ENCODE assay signal across 13 mouse cellular contexts in genomic region chr9:121797722-121798121, GRCm38 (mm10). TPM values are rescaled to one million over a fixed set of nuclear protein-coding genes. Genes with fewer than 3 reads are reported as not detected.
DNase-seq lines count a peak whose midpoint lies in the region; ATAC-seq lines count a peak whose summit lies in the region.
"Had no signal": no experiment of that assay in that cellular context is flagged by ENCODE, and none has a peak within 500 bp of the region (broad histone marks: within the 10 kb centered on the region; RNA-seq: fewer than 3 reads in every experiment).

No protein-coding gene starts in this region.

- H3K9me3 ChIP-seq in embryonic facial prominence, embryonic 15.5 days (replicated peaks), result no peaks in the 10 kb centered on the region
- H3K9me3 ChIP-seq: G1E; heart, embryonic 10.5 days; liver, embryonic 13.5 days had no signal

- whole genome bisulfite sequencing in embryonic facial prominence, embryonic 15.5 days, result 12% methylated on average over 12 of the region's 12 CpGs

- DNase-seq in WW6 (ENCODE audit: low read depth, low spot score), result peak; percentile 20
- DNase-seq in kidney, postnatal 14 days, result peak; percentile 55
- DNase-seq in lung, postnatal 10 days, result peak; percentile 57
- DNase-seq in adrenal gland, adult 18-20 months (ENCODE audit: low spot score in 2 of 2), result no peak
- DNase-seq in frontal cortex, postnatal 14 days (ENCODE audit: low spot score in 2 of 2), result no peak
- no peak for DNase-seq in cerebellum, adult 8-10 months
- DNase-seq: adrenal gland, postnatal 25 days; liver, embryonic 13.5 days had no signal

- no peaks in the 10 kb centered on the region for H3K36me3 ChIP-seq in embryonic facial prominence, embryonic 15.5 days
- H3K36me3 ChIP-seq: G1E; heart, embryonic 10.5 days; liver, embryonic 13.5 days had no signal

- no peak overlapping the region for H3K9ac ChIP-seq in embryonic facial prominence, embryonic 15.5 days
- H3K9ac ChIP-seq: liver, embryonic 13.5 days had no signal

- 0 out of 2 replicates have a peak, but pooled peaks have one; percentile 13 for ATAC-seq in embryonic facial prominence, embryonic 15.5 days (ENCODE audit: insufficient number of reproducible peaks, low FRiP score, low TSS enrichment, low read depth)
- ATAC-seq: forebrain, embryonic 16.5 days had no signal

- no peaks in the 10 kb centered on the region for H3K27me3 ChIP-seq in embryonic facial prominence, embryonic 15.5 days

- peaks cover 12% of the 10 kb centered on the region; the same call in 1 of the 2 replicates for H3K4me1 ChIP-seq in embryonic facial prominence, embryonic 15.5 days

- no peak overlapping the region for H3K27ac ChIP-seq in embryonic facial prominence, embryonic 15.5 days (replicated peaks)
- H3K27ac ChIP-seq: heart, embryonic 10.5 days; liver, embryonic 13.5 days had no signal

- H3K4me2 ChIP-seq in embryonic facial prominence, embryonic 15.5 days (replicated peaks), result 0 out of 2 replicates have a peak overlapping the region, but pooled peaks have one; percentile 22
- H3K4me2 ChIP-seq: liver, embryonic 13.5 days had no signal

- H3K4me3 ChIP-seq in embryonic facial prominence, embryonic 15.5 days (replicated peaks), result no peak overlapping the region
- H3K4me3 ChIP-seq: heart, embryonic 10.5 days; liver, embryonic 13.5 days; myocyte had no signal

RNA-seq across cellular contexts. Expression of gene Hhatl, which starts 5.4 kb away (rescaled TPM):
- 1.2 and 2.5 TPM in 2 replicates for polyA plus RNA-seq in embryonic facial prominence, embryonic 15.5 days (2015; fragmentation: Nextera tagmentation; extraction: Ambion mirVana)
- not detected for total RNA-seq in adrenal gland, adult 18-20 months (2021)
- total RNA-seq: adrenal gland, postnatal 25 days; G1E had no signal
- polyA plus RNA-seq: forebrain, embryonic 16.5 days; G1E had no signal

RNA-seq across cellular contexts. Expression of gene Klhl40, which starts 20.3 kb away (rescaled TPM):
- polyA plus RNA-seq in embryonic facial prominence, embryonic 15.5 days (2015; fragmentation: Nextera tagmentation; extraction: Ambion mirVana), result 16.7 and 23.2 TPM in 2 replicates
- total RNA-seq in adrenal gland, adult 18-20 months (2021), result under 1 TPM in 1 of 2 experiments, not detected in 1; 0.32 TPM
- total RNA-seq: G1E had no signal
- polyA plus RNA-seq: G1E had no signal

RNA-seq across cellular contexts. Expression of gene Zfp651, which starts 38.6 kb away (rescaled TPM):
- polyA plus RNA-seq in embryonic facial prominence, embryonic 15.5 days (2015; fragmentation: Nextera tagmentation; extraction: Ambion mirVana), result 34.0 and 35.4 TPM in 2 replicates
- 10 to 100 TPM; 22.8 to 32.5 TPM for total RNA-seq in adrenal gland, adult 18-20 months (2021)

RNA-seq across cellular contexts. Expression of gene Ccdc13, which starts 41.5 kb away (rescaled TPM):
- polyA plus RNA-seq in embryonic facial prominence, embryonic 15.5 days (2015; fragmentation: Nextera tagmentation; extraction: Ambion mirVana), result 2.4 and 3.1 TPM in 2 replicates
- total RNA-seq in adrenal gland, adult 18-20 months (2021), result under 1 TPM; 0.70 to 0.93 TPM
- polyA plus RNA-seq: liver, embryonic 13.5 days had no signal

Comparison
In these comparisons a context has a peak if more than half of its experiments do, and no peak if none do; other contexts are left out.
1. DNase-seq: peak in WW6 (single experiment), kidney, postnatal 14 days (single experiment) and lung, postnatal 10 days (single experiment); none in adrenal gland, adult 18-20 months (0 of 2), frontal cortex, postnatal 14 days (0 of 2) and cerebellum, adult 8-10 months (single experiment).